Mouse (Mus musculus) small intestine, adult 2 months (tissue): ENCODE measurements around the gene Gm47995. TPM values are rescaled to one million over a fixed set of nuclear protein-coding genes. Genes with fewer than 3 reads are reported as not detected.
"Not testable (repeated sequence)": the region's sequence is repeated elsewhere in the genome, so short reads cannot be mapped to it uniquely, and the experiment has no call there.

ENCODE experiments used
- H3K27ac ChIP-seq: fragments of 200-500 bp; 2 replicates; pipeline ENCODE4 v1.5.1; 2012; ENCODE audit warnings: low read depth, low read length, control low read depth, inconsistent platforms; ENCODE audit not compliant: insufficient read depth
- H3K27me3 ChIP-seq: fragments of 200-500 bp; 2 replicates; pipeline ENCODE4 v1.6.1; 2012; ENCODE audit warnings: mild to moderate bottlenecking, moderate library complexity, low read length, inconsistent platforms; ENCODE audit not compliant: control insufficient read depth, insufficient read depth
- H3K36me3 ChIP-seq: fragments of 200-500 bp; 2 replicates; pipeline ENCODE4 v1.6.1; 2012; ENCODE audit warnings: mild to moderate bottlenecking, low read length, control low read depth, inconsistent platforms; ENCODE audit not compliant: control insufficient read depth, insufficient read depth
- H3K4me1 ChIP-seq: fragments of 200-500 bp; 2 replicates; pipeline ENCODE4 v1.6.1; 2012; ENCODE audit warnings: low read length, inconsistent platforms, mixed read lengths; ENCODE audit not compliant: control insufficient read depth, insufficient read depth, insufficient read length
- H3K4me3 ChIP-seq: fragments of 200-500 bp; 2 replicates; pipeline ENCODE4 v1.5.1; 2012; ENCODE audit warnings: low read depth, mild to moderate bottlenecking, control low read depth, inconsistent platforms, low read length, moderate library complexity
- CTCF ChIP-seq: fragments of 200-500 bp; IDR thresholded peaks from 2 replicates; pipeline ENCODE4 v1.5.1; 2012; ENCODE audit warnings: low read depth, mild to moderate bottlenecking, control low read depth, inconsistent platforms, low read length, moderate library complexity, mixed read lengths; ENCODE audit not compliant: insufficient replicate concordance, insufficient read length; ENCODE audit errors: extremely low read depth
- POLR2A ChIP-seq: fragments of 200-500 bp; IDR thresholded peaks from 2 replicates; pipeline ENCODE4 v1.6.1; 2012; ENCODE audit warnings: low read depth, mild to moderate bottlenecking, control low read depth, inconsistent platforms, low read length, moderate library complexity
- WGBS: fragments of 180-500 bp; shearing (Covaris S2); methylation state at CpG from one replicate; pipeline ENCODE4 v1.1.7; 2018; 5-methylcytosine and 5-hydroxymethylcytosine counted together
- polyA plus RNA-seq: library from polyadenylated mRNA; depleted of rRNA; stranded (reverse); fragments of >200 nt; gene quantifications from 2 replicates; pipeline ENCODE4 v1.2.3, GENCODE M21; 2012

Gene Gm47995
- polyA plus RNA-seq, 1 experiment, result 0.42 TPM

DNA sequence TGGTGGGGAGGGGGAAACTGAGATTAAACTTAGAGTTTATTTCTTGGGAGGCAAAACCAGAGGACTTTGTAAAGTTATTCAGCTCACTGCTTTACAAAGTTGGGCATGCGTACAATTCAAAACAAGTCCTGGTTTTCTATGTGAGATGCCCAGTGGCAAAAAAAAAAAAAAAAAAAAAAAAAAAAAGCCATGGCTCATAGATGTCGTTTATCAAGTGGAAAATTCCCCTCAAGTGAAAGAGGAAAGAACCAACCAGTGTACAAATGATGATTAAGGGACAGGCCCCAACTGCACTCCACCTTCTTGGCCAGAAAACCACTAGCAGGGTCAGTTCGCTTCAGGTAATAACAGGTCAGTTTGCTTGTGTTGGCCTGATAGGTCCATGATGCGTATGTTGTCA, 9.8 kb upstream of the Gm47995 start:
- no peak for TF ChIP-seq POLR2A
- no peak for TF ChIP-seq CTCF
- no peaks in the 10 kb centered on the region for H3K27me3 ChIP-seq
- no peaks in the 10 kb centered on the region for H3K4me1 ChIP-seq
- no peak overlapping the region for H3K4me3 ChIP-seq
- 87% methylated on average over 4 of the region's 4 CpGs for WGBS
- H3K36me3 ChIP-seq, result no peaks in the 10 kb centered on the region
- H3K27ac ChIP-seq, result no peak overlapping the region

GRCm38 (mm10) chr1:151192075-151192474, 6.2 kb upstream of the Gm47995 start, which contains the start of gene Gm8947:
Gene Gm8947 (plus strand): TSS chr1:151192376.
- H3K4me3 ChIP-seq, H3K36me3 ChIP-seq, H3K4me1 ChIP-seq, H3K27me3 ChIP-seq, H3K27ac ChIP-seq: not testable (repeated sequence)
- WGBS, result 78% methylated on average over 2 of the region's 7 CpGs

- H3K27me3 ChIP-seq, H3K4me1 ChIP-seq, H3K36me3 ChIP-seq, H3K4me3 ChIP-seq, H3K27ac ChIP-seq: not testable (repeated sequence)
- 95% methylated on average over 15 of the region's 15 CpGs for WGBS
Observed at GRCm38 (mm10) chr1:151192739-151193138, 5.5 kb upstream of the Gm47995 start.

DNA sequence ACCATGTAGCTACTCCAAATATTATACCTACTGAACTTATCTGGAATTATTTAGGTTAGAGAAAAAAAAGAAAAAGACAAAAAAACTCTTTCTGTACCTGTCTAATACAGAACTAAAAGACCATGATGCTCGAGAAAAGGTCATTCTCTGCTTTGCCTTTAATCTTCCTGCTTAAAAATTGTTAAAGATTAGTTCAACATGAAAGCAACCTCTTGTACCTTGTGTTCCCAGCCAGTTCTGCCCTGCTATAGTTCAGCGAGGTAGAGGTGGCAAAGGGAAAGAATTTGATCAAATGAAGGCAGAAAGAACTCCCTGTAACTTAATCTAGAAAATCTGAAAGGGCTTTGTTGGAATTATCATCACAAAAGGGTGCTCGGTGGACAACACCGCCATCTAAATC, 2.3 kb upstream of the Gm47995 start:
- not testable (repeated sequence) for H3K27ac ChIP-seq, H3K4me3 ChIP-seq, H3K36me3 ChIP-seq, H3K27me3 ChIP-seq, H3K4me1 ChIP-seq
- 86% methylated on average over 4 of the region's 4 CpGs for WGBS

DNA sequence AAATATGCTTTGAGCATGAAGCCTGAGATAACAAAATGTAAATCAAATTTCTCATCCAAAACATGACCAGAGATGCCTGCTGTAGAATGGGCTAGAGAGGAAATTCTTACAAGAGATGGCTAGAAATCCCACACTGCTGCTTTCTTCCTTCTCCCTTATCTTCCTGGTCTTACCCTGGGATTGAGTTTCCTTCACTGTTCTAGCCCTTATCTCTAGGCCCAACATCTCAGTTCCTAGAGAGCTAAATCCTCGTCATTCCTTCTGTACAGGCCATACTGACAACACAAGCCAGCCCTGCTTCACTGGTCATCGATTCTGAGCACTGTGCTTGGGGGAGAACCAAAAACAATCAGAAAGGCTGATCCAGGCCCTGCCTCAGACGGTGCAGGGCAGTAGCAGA, 1.6 kb upstream of the Gm47995 start:
- H3K4me1 ChIP-seq, H3K36me3 ChIP-seq, H3K27ac ChIP-seq, H3K4me3 ChIP-seq, H3K27me3 ChIP-seq: not testable (repeated sequence)
- 84% methylated on average over 3 of the region's 3 CpGs for WGBS

- not testable (repeated sequence) for H3K27me3 ChIP-seq, H3K27ac ChIP-seq, H3K36me3 ChIP-seq, H3K4me3 ChIP-seq, H3K4me1 ChIP-seq
Observed at GRCm38 (mm10) chr1:151200620-151201019, 2.4 kb downstream of the Gm47995 start.

- H3K27ac ChIP-seq, H3K27me3 ChIP-seq, H3K36me3 ChIP-seq, H3K4me3 ChIP-seq, H3K4me1 ChIP-seq: not testable (repeated sequence)
- 60% methylated on average over 4 of the region's 5 CpGs for WGBS
Observed at GRCm38 (mm10) chr1:151202771-151203170, 4.5 kb downstream of the Gm47995 start.

DNA sequence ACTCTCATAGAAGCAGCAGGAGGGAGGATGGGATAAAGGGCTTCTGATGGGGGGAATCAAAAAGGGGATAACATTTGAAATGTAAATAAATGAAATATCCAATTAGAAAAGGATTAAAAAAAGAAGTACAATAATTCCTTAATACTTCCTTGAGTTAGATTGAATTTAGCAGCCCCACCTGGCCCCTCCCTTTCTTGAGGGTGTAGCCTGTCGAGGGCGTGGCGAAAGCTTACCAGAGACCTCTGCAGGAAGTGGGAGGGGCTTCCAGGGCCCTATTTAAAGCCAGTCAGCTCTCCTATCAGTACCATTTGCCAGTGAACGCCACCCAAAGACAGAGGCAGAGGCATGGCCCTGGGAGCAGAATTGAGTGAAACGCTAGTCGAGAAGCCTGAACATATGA, 5.6 kb downstream of the Gm47995 start, which contains the start of gene 3110040M04Rik:
TSS of gene 3110040M04Rik (plus strand) at position 304 of the 400 bp plus-strand sequence.
- not testable (repeated sequence) for H3K27me3 ChIP-seq, H3K36me3 ChIP-seq, H3K4me1 ChIP-seq, H3K27ac ChIP-seq, H3K4me3 ChIP-seq
- no CpG with 5 or more reads among the region's 6 CpGs for WGBS

DNA sequence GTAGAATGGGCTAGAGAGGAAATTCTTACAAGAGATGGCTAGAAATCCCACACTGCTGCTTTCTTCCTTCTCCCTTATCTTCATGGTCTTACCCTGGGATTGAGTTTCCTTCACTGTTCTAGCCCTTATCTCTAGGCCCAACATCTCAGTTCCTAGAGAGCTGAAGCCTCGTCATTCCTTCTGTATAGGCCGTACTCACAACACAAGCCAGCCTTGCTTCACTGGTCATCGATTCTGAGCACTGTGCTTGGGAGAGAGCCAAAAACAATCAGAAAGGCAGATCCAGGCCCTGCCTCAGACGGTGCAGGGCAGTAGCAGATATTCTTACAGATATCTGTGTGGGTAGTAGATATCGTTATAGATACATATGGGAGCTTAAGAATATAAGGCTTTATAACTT, 10.2 kb downstream of the Gm47995 start:
- not testable (repeated sequence) for H3K4me3 ChIP-seq, H3K27me3 ChIP-seq, H3K4me1 ChIP-seq, H3K36me3 ChIP-seq, H3K27ac ChIP-seq
- WGBS, result 69% methylated on average over 4 of the region's 5 CpGs

DNA sequence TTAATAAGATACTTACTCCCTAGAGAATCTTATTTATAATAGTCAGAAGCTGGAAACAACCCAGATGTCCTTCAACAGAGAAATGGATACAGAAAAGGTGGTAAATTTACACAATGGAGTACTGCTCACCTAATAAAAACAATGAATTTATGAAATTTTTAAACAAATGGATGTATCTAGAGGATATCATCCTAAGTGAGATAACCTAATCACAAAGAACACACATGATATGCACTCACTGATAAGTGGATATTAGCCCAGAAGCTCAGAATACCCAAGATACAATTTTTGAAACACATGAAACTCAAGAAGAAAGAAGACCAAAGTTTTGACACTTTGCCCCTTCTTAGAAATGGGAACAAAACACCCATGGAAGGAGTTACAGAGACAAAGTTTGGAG, 10.7 kb downstream of the Gm47995 start:
- not testable (repeated sequence) for H3K36me3 ChIP-seq, H3K27me3 ChIP-seq, H3K4me1 ChIP-seq

DNA sequence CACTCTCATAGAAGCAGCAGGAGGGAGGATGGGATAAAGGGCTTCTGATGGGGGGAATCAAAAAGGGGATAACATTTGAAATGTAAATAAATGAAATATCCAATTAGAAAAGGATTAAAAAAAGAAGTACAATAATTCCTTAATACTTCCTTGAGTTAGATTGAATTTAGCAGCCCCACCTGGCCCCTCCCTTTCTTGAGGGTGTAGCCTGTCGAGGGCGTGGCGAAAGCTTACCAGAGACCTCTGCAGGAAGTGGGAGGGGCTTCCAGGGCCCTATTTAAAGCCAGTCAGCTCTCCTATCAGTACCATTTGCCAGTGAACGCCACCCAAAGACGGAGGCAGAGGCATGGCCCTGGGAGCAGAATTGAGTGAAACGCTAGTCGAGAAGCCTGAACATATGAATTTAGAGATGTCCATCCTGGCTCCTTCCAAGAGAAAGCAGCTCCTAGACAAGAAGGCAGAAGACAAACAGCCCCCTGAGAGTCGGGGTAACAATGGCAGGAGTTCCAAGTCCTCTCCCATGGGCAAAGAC, 11.6 kb downstream of the Gm47995 start, which contains the start of gene Gm47996:
TSS of gene Gm47996 (plus strand) at position 308 of the 532 bp plus-strand sequence.
- not testable (repeated sequence) for H3K36me3 ChIP-seq, H3K4me3 ChIP-seq, H3K27me3 ChIP-seq, H3K27ac ChIP-seq, H3K4me1 ChIP-seq
- WGBS, result 94% methylated on average over 5 of the region's 8 CpGs

More for the DNA sequence above, 10.7 kb downstream of the Gm47995 start:
- not testable (repeated sequence) for H3K27ac ChIP-seq, H3K4me3 ChIP-seq

- not testable (repeated sequence) for H3K27me3 ChIP-seq
Observed at GRCm38 (mm10) chr1:151211666-151212065, 13.4 kb downstream of the Gm47995 start.

More at GRCm38 (mm10) chr1:151211666-151212065, 13.4 kb downstream of the Gm47995 start:
- 95% methylated on average over 5 of the region's 5 CpGs for WGBS
- H3K4me3 ChIP-seq, H3K36me3 ChIP-seq, H3K27ac ChIP-seq: not testable (repeated sequence)
- H3K4me1 ChIP-seq, result peaks cover 13% of the 10 kb centered on the region; the same call in 1 of the 2 replicates
